Mouse (Mus musculus): ENCODE data around the gene Ttll5.

DNA sequence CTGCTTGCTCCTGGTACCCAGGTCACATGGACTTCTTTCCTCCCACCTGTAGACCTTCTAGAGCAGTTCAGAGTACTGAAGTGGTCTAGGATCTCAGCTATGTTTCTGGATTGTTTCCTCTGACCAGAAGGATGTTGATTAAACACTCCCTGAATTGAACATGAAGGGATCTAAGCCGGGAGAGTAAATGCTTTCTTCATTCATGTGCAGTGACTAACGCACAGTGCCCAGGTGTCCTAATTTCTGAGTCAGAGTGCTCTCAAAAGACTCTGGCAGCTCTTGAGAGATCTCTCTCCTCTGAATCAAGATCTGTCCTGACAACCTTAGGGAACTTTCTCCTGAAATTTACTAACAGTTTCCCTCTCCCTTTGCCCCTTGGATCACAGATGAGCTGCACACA is 187.7 kb downstream of the Ttll5 start:
- TF ChIP-seq CTCF (IDR thresholded peaks at IDR 0.05; ENCODE audit: extremely low read depth, insufficient read depth, insufficient read length, insufficient replicate concordance) (no peak), POLR2A (IDR thresholded peaks at IDR 0.05; ENCODE audit: low read depth, low read length) (no peak)

Measured in spleen, adult 2 months (tissue).